ENCODE assay signal across 26 mouse cellular contexts in genomic region chr3:101497432-101498030, GRCm38 (mm10).
DNase-seq lines count a peak whose midpoint lies in the region; ATAC-seq and TF ChIP-seq lines count a peak whose summit lies in the region.
"Had no signal": no experiment of that assay in that cellular context is flagged by ENCODE, and none has a peak within 500 bp of the region (broad histone marks: within the 10 kb centered on the region; RNA-seq: fewer than 3 reads in every experiment).

No protein-coding gene starts in this region.

- ATAC-seq in heart, embryonic 15.5 days (replicated peaks; ENCODE audit: insufficient number of reproducible peaks, insufficient read depth, low FRiP score, low read depth), result no peak
- ATAC-seq in embryonic facial prominence, embryonic 14.5 days (ENCODE audit: low read depth), result peak; percentile 62; the same call in 1 of the 2 replicates
- ATAC-seq: CD4-positive, CD25-positive, alpha-beta regulatory T cell, adult 4 months; forebrain, embryonic 14.5 days; intestine, embryonic 15.5 days; liver, embryonic 12.5 days; midbrain, embryonic 15.5 days had no signal

- intact Hi-C loops in gastrocnemius, postnatal 36 days (cut with DNase I), result loop anchor here (10.0 kb wide), 1 partner anchor 207 kb away; no protein-coding TSS in a partner anchor

- H3K4me3 ChIP-seq in heart, embryonic 15.5 days, result no peak overlapping the region
- no peak overlapping the region for H3K4me3 ChIP-seq in heart, embryonic 10.5 days
- no peak overlapping the region for H3K4me3 ChIP-seq in embryonic facial prominence, embryonic 14.5 days (ENCODE audit: low read depth, low read length)
- H3K4me3 ChIP-seq in myocyte, result no peak overlapping the region
- H3K4me3 ChIP-seq: embryonic facial prominence, embryonic 12.5 days; erythroblast, embryonic 14.5 days; gastrocnemius, adult 2 months; hindbrain, embryonic 15.5 days; intestine, embryonic 15.5 days; liver, embryonic 12.5 days; midbrain, embryonic 15.5 days had no signal

- H3K27me3 ChIP-seq in heart, embryonic 15.5 days, result no peaks in the 10 kb centered on the region
- no peaks in the 10 kb centered on the region for H3K27me3 ChIP-seq in heart, embryonic 10.5 days (ENCODE audit: insufficient read depth, poor library complexity, severe bottlenecking)
- H3K27me3 ChIP-seq in embryonic facial prominence, embryonic 14.5 days (replicated peaks; ENCODE audit: control insufficient read depth, insufficient read depth, low read length), result no peaks in the 10 kb centered on the region
- H3K27me3 ChIP-seq in myocyte (ENCODE audit: control insufficient read depth, insufficient read depth, insufficient read length), result no peaks in the 10 kb centered on the region
- H3K27me3 ChIP-seq: embryonic facial prominence, embryonic 12.5 days; hindbrain, embryonic 15.5 days; intestine, embryonic 15.5 days; liver, embryonic 12.5 days; midbrain, embryonic 15.5 days had no signal

- H3K27ac ChIP-seq in heart, embryonic 15.5 days, result peak overlapping the region; percentile 17; the same call in 1 of the 2 replicates
- no peak overlapping the region for H3K27ac ChIP-seq in heart, embryonic 10.5 days
- H3K27ac ChIP-seq in embryonic facial prominence, embryonic 14.5 days (replicated peaks; ENCODE audit: low read depth, low read length), result no peak overlapping the region
- H3K27ac ChIP-seq: embryonic facial prominence, embryonic 12.5 days; gastrocnemius, adult 2 months; hindbrain, embryonic 15.5 days; intestine, embryonic 15.5 days; liver, embryonic 12.5 days; midbrain, embryonic 15.5 days had no signal

- H3ac ChIP-seq in myocyte (ENCODE audit: control insufficient read depth, insufficient read length), result no peak overlapping the region

- no peaks in the 10 kb centered on the region for H3K79me2 ChIP-seq in myocyte (ENCODE audit: control insufficient read depth, insufficient read depth)

- H3K4me2 ChIP-seq in heart, embryonic 15.5 days, result no peak overlapping the region
- no peak overlapping the region for H3K4me2 ChIP-seq in embryonic facial prominence, embryonic 14.5 days (ENCODE audit: low read depth, low read length)
- H3K4me2 ChIP-seq in myocyte (ENCODE audit: low read depth), result peak overlapping the region; percentile 66
- H3K4me2 ChIP-seq: embryonic facial prominence, embryonic 12.5 days; heart, embryonic 11.5 days; hindbrain, embryonic 15.5 days; intestine, embryonic 15.5 days; liver, embryonic 12.5 days; lung, embryonic 14.5 days; midbrain, embryonic 15.5 days had no signal

- H3K9ac ChIP-seq in heart, embryonic 15.5 days, result no peak overlapping the region
- no peak overlapping the region for H3K9ac ChIP-seq in embryonic facial prominence, embryonic 14.5 days (ENCODE audit: low read depth, low read length)
- H3K9ac ChIP-seq: embryonic facial prominence, embryonic 12.5 days; hindbrain, embryonic 15.5 days; intestine, embryonic 15.5 days; liver, embryonic 12.5 days; lung, embryonic 14.5 days; midbrain, embryonic 15.5 days had no signal

- H3K9me3 ChIP-seq in heart, embryonic 15.5 days (replicated peaks), result no peaks in the 10 kb centered on the region
- H3K9me3 ChIP-seq in heart, embryonic 10.5 days, result no peaks in the 10 kb centered on the region
- H3K9me3 ChIP-seq in embryonic facial prominence, embryonic 14.5 days (ENCODE audit: control insufficient read depth, low read length), result no peaks in the 10 kb centered on the region
- H3K9me3 ChIP-seq: embryonic facial prominence, embryonic 12.5 days; hindbrain, embryonic 15.5 days; intestine, embryonic 15.5 days; liver, embryonic 12.5 days; midbrain, embryonic 15.5 days had no signal

- WGBS in heart, embryonic 15.5 days, result 81% methylated on average over 10 of the region's 10 CpGs
- WGBS in heart, embryonic 10.5 days, result 89% methylated on average over 10 of the region's 10 CpGs
- 73% methylated on average over 10 of the region's 10 CpGs for WGBS in embryonic facial prominence, embryonic 14.5 days

- TF ChIP-seq POLR2A in myocyte (IDR thresholded peaks at IDR 0.05; ENCODE audit: insufficient read length, low read depth), result no peak

- H3K36me3 ChIP-seq in heart, embryonic 15.5 days, result no peaks in the 10 kb centered on the region
- H3K36me3 ChIP-seq in heart, embryonic 10.5 days, result no peaks in the 10 kb centered on the region
- H3K36me3 ChIP-seq in embryonic facial prominence, embryonic 14.5 days (ENCODE audit: control insufficient read depth, insufficient read depth, low read length), result no peaks in the 10 kb centered on the region
- H3K36me3 ChIP-seq in myocyte (ENCODE audit: control insufficient read depth, insufficient read depth), result no peaks in the 10 kb centered on the region
- H3K36me3 ChIP-seq: embryonic facial prominence, embryonic 12.5 days; hindbrain, embryonic 15.5 days; intestine, embryonic 15.5 days; liver, embryonic 12.5 days; midbrain, embryonic 15.5 days had no signal

- no peak for DNase-seq in heart, embryonic 10.5 days (ENCODE audit: low spot score)
- peak; percentile 72 for DNase-seq in embryonic facial prominence, embryonic 14.5 days (ENCODE audit: low spot score)
- peak; percentile 72 for DNase-seq in thymus, postnatal 14 days
- DNase-seq in adrenal gland, adult 8-10 months, result no peak
- no peak for DNase-seq in lung, postnatal 36 days
- no peak for DNase-seq in gastrocnemius, postnatal 36 days
- DNase-seq: adrenal gland, postnatal 36 days; cerebellum, adult 11 months; cerebellum, postnatal 10 days; gastrocnemius, adult 2 months; heart, postnatal 14 days; kidney, adult 9 months; kidney, postnatal 14 days; lung, embryonic 14.5 days; right cerebral cortex, postnatal 25 days had no signal

- H3K4me1 ChIP-seq in heart, embryonic 15.5 days (replicated peaks), result peaks cover 28% of the 10 kb centered on the region
- H3K4me1 ChIP-seq in heart, embryonic 10.5 days, result peaks cover 36% of the 10 kb centered on the region
- H3K4me1 ChIP-seq in embryonic facial prominence, embryonic 14.5 days (ENCODE audit: control insufficient read depth, insufficient read depth, low read length), result peaks cover 14% of the 10 kb centered on the region; the same call in 1 of the 2 replicates

TF ChIP-seq in myocyte, 11 proteins besides CTCF, POLR2A, EP300 and RAD21:
- peak; percentile 67 for TF ChIP-seq TCF3 (IDR thresholded peaks at IDR 0.05; ENCODE audit: insufficient read length, low read depth)
- no peak for TF ChIP-seq POLR2AphosphoS2 (IDR thresholded peaks at IDR 0.05; ENCODE audit: insufficient read length, low read depth)
- TF ChIP-seq TCF12 (IDR thresholded peaks at IDR 0.05; ENCODE audit: insufficient read depth, poor library complexity, severe bottlenecking), result peak; percentile 93
- peak; percentile 76 to 98 (median 98) for TF ChIP-seq MYOD1 (IDR thresholded peaks at IDR 0.05; ENCODE audit: control insufficient read depth in 1 of 3, insufficient read length in 2 of 3, low read depth in 2 of 3)
- TF ChIP-seq REST (IDR thresholded peaks at IDR 0.05; ENCODE audit: insufficient read depth, insufficient read length), result no peak
- TF ChIP-seq MYOG (IDR thresholded peaks at IDR 0.05; ENCODE audit: control insufficient read depth in 1 of 3, insufficient read depth in 1 of 3, insufficient read length in 2 of 3, low read depth in 2 of 3), result peak; percentile 72 to 97 (median 86)
TF ChIP-seq in myocyte: peak in this region for 4.

Comparison
In these comparisons a context has a peak if more than half of its experiments do, and no peak if none do; other contexts are left out.
1. DNase-seq: peak in embryonic facial prominence, embryonic 14.5 days (single experiment) and thymus, postnatal 14 days (single experiment); none in heart, embryonic 10.5 days (single experiment), adrenal gland, adult 8-10 months (single experiment), lung, postnatal 36 days (single experiment) and gastrocnemius, postnatal 36 days (0 of 2).